Mouse (Mus musculus) gastrocnemius, postnatal 14 days (tissue): ENCODE results near the gene Edf1. TPM values are rescaled to one million over a fixed set of nuclear protein-coding genes. Genes with fewer than 3 reads are reported as not detected.

Experiments
- DNase-seq: peaks from one replicate; pipeline ENCODE4 v3.0.0; 2021; ENCODE audit warnings: mixed read lengths
- intact Hi-C: fragments of 180-260 bp; cut with DNase I; formaldehyde crosslinking; loops from one replicate; pipeline ENCODE4 v1.15.1; 2025; ENCODE audit warnings: low total_unique reads
- total RNA-seq, 2 experiments: library from RNA; stranded (reverse); gene quantifications; 2 replicates each; pipeline ENCODE4 v1.2.3; 2021

Gene Edf1
- total RNA-seq, 2 experiments from 2014 or later = 164 to 173 TPM

- DNase-seq = peak; percentile 90
- intact Hi-C loops = no loop called here
Measured at GRCm38 (mm10) chr2:25607761-25608622, 50.3 kb downstream of the Edf1 start, which contains the start of gene Rabl6. Gene Rabl6, minus strand, starts transcription at chr2:25608521.

- DNase-seq = no peak
Measured at GRCm38 (mm10) chr2:25608671-25609070, 51.0 kb downstream of the Edf1 start.

More at GRCm38 (mm10) chr2:25608671-25609070, 51.0 kb downstream of the Edf1 start:
- intact Hi-C loops = no loop called here

Other genes starting within 250 kb of the Edf1 start
- gene Grin1, start 238.7 kb upstream of the Edf1 start, total RNA-seq = under 1 TPM in 1 of 2 experiments, not detected in 1; 0.22 TPM
- 10 to 100 TPM; 16.7 to 17.0 TPM for gene Man1b1, start 225.5 kb upstream of the Edf1 start, total RNA-seq
- gene Dpp7, start 201.5 kb upstream of the Edf1 start, total RNA-seq = 1 to 10 TPM; 6.0 to 6.6 TPM
- 1 to 10 TPM; 5.2 to 5.8 TPM for gene Uap1l1, start 192.2 kb upstream of the Edf1 start, total RNA-seq
- gene Sapcd2, start 185.5 kb upstream of the Edf1 start, total RNA-seq = 1 to 10 TPM; 1.2 to 1.6 TPM
- 10 to 100 TPM; 19.0 to 25.2 TPM for gene Entpd2, start 162.0 kb upstream of the Edf1 start, total RNA-seq
- gene Npdc1, start 158.5 kb upstream of the Edf1 start, total RNA-seq = 10 to 100 TPM; 24.0 to 28.1 TPM
- gene Fut7, start 134.6 kb upstream of the Edf1 start, total RNA-seq = not detected
- 10 to 100 TPM in 1 of 2 experiments, 1 to 10 TPM in 1; 9.2 to 11.6 TPM for gene Abca2, start 129.1 kb upstream of the Edf1 start, total RNA-seq
- gene Clic3, start 101.0 kb upstream of the Edf1 start, total RNA-seq = not detected
- gene Paxx, start 96.8 kb upstream of the Edf1 start, total RNA-seq = 10 to 100 TPM; 15.7 to 18.9 TPM
- gene Ptgds, start 87.8 kb upstream of the Edf1 start, total RNA-seq = 1 to 10 TPM; 1.3 to 1.4 TPM
- gene Lcn12, start 63.9 kb upstream of the Edf1 start, total RNA-seq = not detected
- gene Fbxw5, start 57.1 kb upstream of the Edf1 start, total RNA-seq = 10 to 100 TPM; 68.6 to 70.5 TPM
- under 1 TPM; 0.91 to 0.98 TPM for gene C8g, start 56.1 kb upstream of the Edf1 start, total RNA-seq
- 10 to 100 TPM in 1 of 2 experiments, 1 to 10 TPM in 1; 9.7 to 13.3 TPM for gene Traf2, start 10.9 kb upstream of the Edf1 start, total RNA-seq
- under 1 TPM; 0.68 to 0.80 TPM for gene Mamdc4, start 17.0 kb downstream of the Edf1 start, total RNA-seq
- gene Phpt1, start 17.4 kb downstream of the Edf1 start, total RNA-seq = 10 to 100 TPM; 42.6 to 44.8 TPM
- gene Ajm1, start 23.9 kb downstream of the Edf1 start, total RNA-seq = under 1 TPM in 1 of 2 experiments, not detected in 1; 0.10 TPM
- gene Rabl6, start 50.7 kb downstream of the Edf1 start, total RNA-seq = 10 to 100 TPM; 39.5 to 41.0 TPM
- not detected for gene Ccdc183, start 59.8 kb downstream of the Edf1 start, total RNA-seq
- 10 to 100 TPM; 12.1 to 14.3 TPM for gene Tmem141, start 64.2 kb downstream of the Edf1 start, total RNA-seq
- 1 to 10 TPM; 5.7 to 6.2 TPM for gene Fcna, start 70.2 kb downstream of the Edf1 start, total RNA-seq
- gene Lcn8, start 95.3 kb downstream of the Edf1 start, total RNA-seq = 10 to 100 TPM; 31.0 to 33.3 TPM
- gene Lcn5, start 100.1 kb downstream of the Edf1 start, total RNA-seq = not detected
- not detected for gene Lcn6, start 118.9 kb downstream of the Edf1 start, total RNA-seq
- not detected for gene Lcn10, start 124.9 kb downstream of the Edf1 start, total RNA-seq
- gene Obp2a, start 142.2 kb downstream of the Edf1 start, total RNA-seq = not detected
- gene Bmyc, start 148.9 kb downstream of the Edf1 start, total RNA-seq = 10 to 100 TPM; 10.9 to 15.5 TPM
- gene Obp2b, start 179.2 kb downstream of the Edf1 start, total RNA-seq = not detected
- gene Lcn3, start 207.7 kb downstream of the Edf1 start, total RNA-seq = not detected
- gene Lcn11, start 219.2 kb downstream of the Edf1 start, total RNA-seq = not detected
- gene Gm13539, start 224.4 kb downstream of the Edf1 start, total RNA-seq = not detected